Mouse (Mus musculus) cerebellum, adult 2 months (tissue): Measurements from ENCODE around the gene Sec31a.

Experiments used
- CTCF ChIP-seq: fragments of 200-500 bp; IDR thresholded peaks from 2 replicates; pipeline ENCODE4 v1.5.1; 2011; ENCODE audit warnings: low read depth, mild to moderate bottlenecking, control low read depth, low read length, moderate library complexity, borderline replicate concordance; ENCODE audit not compliant: insufficient read depth
- POLR2A ChIP-seq: fragments of 200-500 bp; IDR thresholded peaks from 2 replicates; pipeline ENCODE4 v1.6.1; 2011; ENCODE audit warnings: low read length, control low read depth, borderline replicate concordance; ENCODE audit not compliant: insufficient read depth

- no peak for TF ChIP-seq CTCF
- no peak for TF ChIP-seq POLR2A
These were observed 43.4 kb upstream of the Sec31a start for GRCm38 (mm10) chr5:100459468-100459867.
